Mouse (Mus musculus): ENCODE data around the gene Banf1. TPM values are rescaled to one million over a fixed set of nuclear protein-coding genes. Genes with fewer than 3 reads are reported as not detected.

Gene Banf1
- total RNA-seq, 2 experiments from 2014 or later = 153 to 164 TPM

- DNase-seq (ENCODE audit: low spot score in 2 of 2) = no peak
These were observed 43.2 kb downstream of the Banf1 start for GRCm38 (mm10) chr19:5323801-5324200.

Other genes with a start within 250 kb of the Banf1 start
- 10 to 100 TPM; 39.5 to 45.3 TPM for gene Klc2, start 248.6 kb downstream of the Banf1 start, total RNA-seq (2021)
- gene Pacs1, start 94.0 kb downstream of the Banf1 start, total RNA-seq (2021) = 10 to 100 TPM; 35.0 to 39.4 TPM
- gene Sf3b2, start 71.7 kb downstream of the Banf1 start, total RNA-seq (2021) = 100 to 1,000 TPM; 210 to 224 TPM
- gene Gal3st3, start 68.8 kb downstream of the Banf1 start, total RNA-seq (2021) = under 1 TPM; 0.45 to 0.67 TPM
- not detected for gene Catsper1, start 31.4 kb downstream of the Banf1 start, total RNA-seq (2021)
- gene Cst6, start 17.6 kb downstream of the Banf1 start, total RNA-seq (2021) = 1 to 10 TPM; 2.6 to 3.4 TPM
- gene Eif1ad, start 427 bp downstream of the Banf1 start, total RNA-seq (2021) = 10 to 100 TPM; 36.5 to 42.2 TPM
- gene Sart1, start 21.5 kb upstream of the Banf1 start, total RNA-seq (2021) = 100 to 1,000 TPM in 1 of 2 experiments, 10 to 100 TPM in 1; 98.7 to 123 TPM
- not detected for gene Tsga10ip, start 35.4 kb upstream of the Banf1 start, total RNA-seq (2021)
- gene Drap1, start 57.8 kb upstream of the Banf1 start, total RNA-seq (2021) = 100 to 1,000 TPM; 236 to 266 TPM
- gene AI837181, start 58.0 kb upstream of the Banf1 start, total RNA-seq (2021) = 10 to 100 TPM; 55.1 to 56.7 TPM
- under 1 TPM in 1 of 2 experiments, not detected in 1; 0.20 TPM for gene Fosl1, start 80.4 kb upstream of the Banf1 start, total RNA-seq (2021)
- 10 to 100 TPM; 10.4 to 10.6 TPM for gene Ccdc85b, start 90.7 kb upstream of the Banf1 start, total RNA-seq (2021)
- 100 to 1,000 TPM; 134 to 137 TPM for gene Fibp, start 93.4 kb upstream of the Banf1 start, total RNA-seq (2021)
- gene Ctsw, start 101.3 kb upstream of the Banf1 start, total RNA-seq (2021) = 1 to 10 TPM in 1 of 2 experiments, under 1 TPM in 1; 0.67 to 1.3 TPM
- 10 to 100 TPM; 80.0 to 88.0 TPM for gene Efemp2, start 106.8 kb upstream of the Banf1 start, total RNA-seq (2021)
- 10 to 100 TPM; 24.9 to 29.8 TPM for gene Mus81, start 121.2 kb upstream of the Banf1 start, total RNA-seq (2021)
- 100 to 1,000 TPM; 789 to 859 TPM for gene Cfl1, start 123.3 kb upstream of the Banf1 start, total RNA-seq (2021)
- 1 to 10 TPM; 3.0 to 3.5 TPM for gene 1700020D05Rik, start 136.6 kb upstream of the Banf1 start, total RNA-seq (2021)
- gene Snx32, start 143.4 kb upstream of the Banf1 start, total RNA-seq (2021) = 10 to 100 TPM; 15.1 to 16.0 TPM
- 1 to 10 TPM in 1 of 2 experiments, not detected in 1; 1.6 TPM for gene Ovol1, start 193.5 kb upstream of the Banf1 start, total RNA-seq (2021)
- 1 to 10 TPM; 6.0 to 8.9 TPM for gene Ap5b1, start 200.9 kb upstream of the Banf1 start, total RNA-seq (2021)
- 100 to 1,000 TPM; 109 to 110 TPM for gene Rnaseh2c, start 234.7 kb upstream of the Banf1 start, total RNA-seq (2021)
- 10 to 100 TPM; 69.0 to 83.1 TPM for gene Kat5, start 243.1 kb upstream of the Banf1 start, total RNA-seq (2021)